Comparison of ENCODE assay signal across 8 mouse cellular contexts in the genomic region with DNA sequence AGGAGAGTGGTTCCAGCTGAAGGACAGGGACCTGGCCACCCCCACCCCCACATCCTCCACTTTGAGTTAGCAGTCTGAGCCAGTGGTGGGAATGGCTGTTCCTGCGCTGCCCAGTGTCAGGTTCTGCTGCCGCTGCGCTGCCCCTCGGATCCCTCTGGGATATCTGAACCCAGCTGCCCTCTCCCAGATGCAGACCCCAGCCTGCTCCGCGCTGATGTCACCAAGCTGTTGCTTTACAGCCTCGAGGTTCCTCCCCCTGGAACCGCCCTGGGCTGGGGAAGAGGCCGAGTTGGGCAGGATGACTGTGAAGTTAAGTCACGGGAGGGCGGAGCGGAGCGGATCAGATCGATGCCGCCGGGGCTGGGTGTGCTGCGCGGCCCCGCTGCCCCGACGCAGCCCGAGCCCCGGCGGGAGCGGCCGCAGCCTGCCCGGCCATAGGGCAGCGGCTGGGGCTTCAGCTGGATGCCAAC.
DNase-seq lines count a peak whose midpoint lies in the region; ATAC-seq and TF ChIP-seq lines count a peak whose summit lies in the region.

No protein-coding gene starts in this region.

- no peaks in the 10 kb centered on the region for H3K36me3 ChIP-seq in liver, embryonic 15.5 days (replicated peaks)
- H3K36me3 ChIP-seq in neural tube, embryonic 11.5 days (ENCODE audit: control insufficient read depth, insufficient read depth, low read length): no peaks in the 10 kb centered on the region

- peaks cover 3% of the 10 kb centered on the region; the same call in 1 of the 2 replicates for H3K4me1 ChIP-seq in cortical plate, adult 2 months (ENCODE audit: control insufficient read depth, insufficient read depth, low read length)
- H3K4me1 ChIP-seq in liver, embryonic 15.5 days (replicated peaks): peaks cover 29% of the 10 kb centered on the region
- H3K4me1 ChIP-seq in neural tube, embryonic 11.5 days (ENCODE audit: control insufficient read depth, insufficient read depth, low read length): peaks cover 9% of the 10 kb centered on the region; the same call in 1 of the 2 replicates

- H3K4me2 ChIP-seq in liver, embryonic 15.5 days: peak overlapping the region; percentile 81
- H3K4me2 ChIP-seq in neural tube, embryonic 11.5 days (ENCODE audit: low read depth): peak overlapping the region; percentile 71

- DNase-seq in 3134 (ENCODE audit: extremely low read depth, insufficient read length, low spot score): peak; percentile 86
- DNase-seq in ZHBTc4 (ENCODE audit: low read depth, low spot score): peak; percentile 78
- peak; percentile 40 to 75 for DNase-seq in gastrocnemius, postnatal 4 days (ENCODE audit: low spot score in 2 of 2)
- DNase-seq in neural tube, embryonic 11.5 days (ENCODE audit: low spot score): peak; percentile 77
- peak; percentile 39 for DNase-seq in thymus, postnatal 25 days

- TF ChIP-seq POLR2A in cortical plate, adult 2 months (IDR thresholded peaks at IDR 0.05; ENCODE audit: extremely low read depth, insufficient read depth, low read length): no peak

- no peak overlapping the region for H3K27ac ChIP-seq in cortical plate, adult 2 months (ENCODE audit: insufficient read depth, low read length)
- 0 out of 2 replicates have a peak overlapping the region, but pooled peaks have one; percentile 41 for H3K27ac ChIP-seq in liver, embryonic 15.5 days (replicated peaks)
- H3K27ac ChIP-seq in neural tube, embryonic 11.5 days (ENCODE audit: low read depth, low read length): 0 out of 2 replicates have a peak overlapping the region, but pooled peaks have one; percentile 46

- WGBS in liver, embryonic 15.5 days (ENCODE audit: insufficient replicate concordance): 1% methylated on average over 28 of the region's 28 CpGs
- under 1% methylated on average over 28 of the region's 28 CpGs for WGBS in neural tube, embryonic 11.5 days

- no peak for TF ChIP-seq CTCF in cortical plate, adult 2 months (IDR thresholded peaks at IDR 0.05; ENCODE audit: extremely low read depth, insufficient read depth, low read length)

- peak; percentile 46 for ATAC-seq in inflammation-experienced regulatory T-cells, adult 6 months
- ATAC-seq in liver, embryonic 15.5 days (ENCODE audit: insufficient read depth): peak; percentile 94
- ATAC-seq in neural tube, embryonic 11.5 days (ENCODE audit: insufficient read depth, low FRiP score, low TSS enrichment): peak; percentile 91

- H3K4me3 ChIP-seq in cortical plate, adult 2 months (ENCODE audit: insufficient read depth, low read length): peak overlapping the region; percentile 28
- peak overlapping the region; percentile 60 for H3K4me3 ChIP-seq in liver, embryonic 15.5 days (replicated peaks)
- H3K4me3 ChIP-seq in neural tube, embryonic 11.5 days (ENCODE audit: low read depth, low read length): peak overlapping the region; percentile 29

- peak overlapping the region; percentile 59 for H3K9ac ChIP-seq in liver, embryonic 15.5 days
- peak overlapping the region; percentile 46 for H3K9ac ChIP-seq in neural tube, embryonic 11.5 days (ENCODE audit: low read length)

- no peaks in the 10 kb centered on the region for H3K9me3 ChIP-seq in liver, embryonic 15.5 days (replicated peaks)
- no peaks in the 10 kb centered on the region for H3K9me3 ChIP-seq in neural tube, embryonic 11.5 days (ENCODE audit: control insufficient read depth, low read length)

- H3K27me3 ChIP-seq in liver, embryonic 15.5 days: 0 out of 2 replicates have a peak, but pooled peaks cover 4% of the 10 kb centered on the region
- no peaks in the 10 kb centered on the region for H3K27me3 ChIP-seq in neural tube, embryonic 11.5 days (ENCODE audit: control insufficient read depth, insufficient read depth, low read length)
